Mouse (Mus musculus) frontal cortex, postnatal 36 days (tissue): Measurements from ENCODE around the gene Fut2.
A peak's percentile ranks its signal among the peaks of the same experiment; 100 is the strongest.

ENCODE experiments used
- DNase-seq, 2 experiments: peaks; one replicate each; pipeline ENCODE4 v3.0.0; 2022; ENCODE audit warnings: low spot score in 2 of 2

Fut2 gene

DNA sequence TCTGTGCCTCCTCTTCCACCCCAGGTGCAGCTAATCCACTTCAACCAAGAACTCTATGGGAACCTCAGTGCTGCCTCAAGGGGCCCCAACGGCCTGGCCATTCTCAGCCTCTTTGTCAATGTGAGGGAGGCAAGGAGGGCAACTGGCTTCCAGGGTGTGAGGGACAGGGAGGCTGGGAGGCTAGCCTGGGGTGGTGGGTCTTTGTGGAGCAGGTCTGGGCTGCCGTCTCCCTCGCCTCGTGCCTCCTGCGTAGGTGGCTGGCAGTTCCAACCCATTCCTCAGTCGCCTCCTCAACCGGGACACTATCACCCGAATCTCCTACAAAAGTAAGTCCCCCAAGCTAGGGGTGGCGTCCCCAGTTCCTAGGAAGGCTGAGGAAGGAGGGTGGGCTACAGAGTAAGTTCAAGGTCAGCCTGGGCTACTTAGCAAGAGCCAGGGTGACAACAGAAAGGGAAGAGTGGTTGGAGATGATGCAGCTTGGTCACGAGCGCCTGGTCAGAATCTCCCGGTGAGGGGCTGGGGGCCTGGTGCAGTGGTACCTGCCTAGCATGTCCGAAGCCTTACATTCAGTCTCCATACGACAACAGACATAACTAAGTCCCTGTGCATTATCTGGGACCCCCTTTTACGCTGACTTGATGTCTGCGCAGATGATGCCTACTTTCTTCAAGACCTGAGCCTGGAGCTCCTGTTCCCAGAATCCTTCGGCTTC, 36.8 kb upstream of the Fut2 start:
- DNase-seq, result no peak

GRCm38 (mm10) chr7:45702316-45702715, 36.1 kb upstream of the Fut2 start:
- DNase-seq, result no peak

DNA sequence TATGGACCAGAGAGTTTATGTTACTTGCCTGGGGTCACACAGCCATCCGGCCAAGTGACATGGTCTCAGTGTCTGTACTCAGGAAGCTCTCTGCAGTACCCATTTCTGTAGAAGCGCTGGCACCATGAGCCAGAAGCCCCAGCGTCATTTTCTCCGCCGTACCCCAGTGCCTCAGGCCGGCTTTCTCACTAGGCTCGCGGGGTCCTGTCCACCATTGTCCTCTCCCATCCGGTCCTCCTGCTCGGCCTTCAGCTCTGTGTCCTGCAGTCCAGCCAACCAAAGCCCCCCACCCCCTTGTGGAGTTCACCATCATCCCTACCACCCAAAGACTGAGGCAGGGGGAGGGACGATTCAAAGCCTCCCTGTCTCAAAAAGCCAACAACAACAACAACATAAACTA, 35.4 kb upstream of the Fut2 start:
- DNase-seq, result no peak

DNA sequence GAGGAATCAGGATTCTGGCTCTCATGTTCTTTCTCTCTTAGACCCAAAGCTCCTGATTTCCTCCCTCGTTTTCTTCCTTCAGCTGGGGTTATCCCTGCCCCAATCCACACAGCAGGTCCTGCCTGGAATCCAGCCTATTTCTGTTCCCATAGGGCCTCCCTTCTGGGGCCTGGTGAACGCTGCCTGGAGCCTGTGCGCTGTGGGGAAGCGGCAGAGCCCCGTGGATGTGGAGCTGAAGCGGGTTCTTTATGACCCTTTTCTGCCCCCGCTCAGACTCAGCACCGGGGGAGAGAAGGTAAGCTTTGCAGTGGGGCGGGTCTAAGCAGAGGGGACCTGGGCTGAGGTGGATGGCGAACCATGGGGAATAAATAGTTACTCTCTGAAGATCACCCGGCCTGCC, 34.9 kb upstream of the Fut2 start:
- no peak for DNase-seq

DNA sequence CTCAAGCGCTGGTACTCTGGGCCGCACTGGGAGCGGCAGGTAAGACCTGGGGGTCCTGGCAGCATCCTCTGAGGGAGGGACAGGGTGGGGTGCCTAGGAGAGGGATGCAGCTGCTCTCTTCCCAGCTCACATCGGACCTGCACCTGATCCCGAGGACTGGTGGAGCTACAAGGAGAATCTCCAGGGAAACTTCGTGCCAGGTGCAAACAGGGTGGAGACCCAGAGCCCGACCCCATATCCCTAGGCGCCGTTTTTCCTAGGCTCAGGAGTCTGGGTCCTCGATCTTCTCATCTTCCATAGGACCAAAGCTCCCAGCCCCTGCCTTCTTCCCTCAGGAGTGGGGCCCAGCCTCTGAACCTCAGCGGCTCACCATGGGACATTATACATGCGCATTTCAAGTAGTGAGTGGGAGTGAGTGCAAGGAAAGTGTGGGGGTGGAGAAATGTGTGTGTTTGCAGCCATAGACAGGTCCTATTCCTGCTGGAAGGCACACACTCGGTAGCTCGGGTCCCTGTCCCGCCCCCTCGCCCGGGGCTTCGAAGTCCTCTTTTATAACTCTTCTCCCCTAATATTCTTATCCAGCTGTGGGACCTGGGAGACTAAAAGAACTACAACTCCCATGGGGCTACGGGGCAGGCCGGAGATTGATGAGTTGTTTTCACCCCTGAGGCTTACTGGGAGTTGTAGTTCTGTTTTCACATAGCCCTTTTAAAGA, 34.3 kb upstream of the Fut2 start:
- peak; percentile 79 to 89 for DNase-seq

DNA sequence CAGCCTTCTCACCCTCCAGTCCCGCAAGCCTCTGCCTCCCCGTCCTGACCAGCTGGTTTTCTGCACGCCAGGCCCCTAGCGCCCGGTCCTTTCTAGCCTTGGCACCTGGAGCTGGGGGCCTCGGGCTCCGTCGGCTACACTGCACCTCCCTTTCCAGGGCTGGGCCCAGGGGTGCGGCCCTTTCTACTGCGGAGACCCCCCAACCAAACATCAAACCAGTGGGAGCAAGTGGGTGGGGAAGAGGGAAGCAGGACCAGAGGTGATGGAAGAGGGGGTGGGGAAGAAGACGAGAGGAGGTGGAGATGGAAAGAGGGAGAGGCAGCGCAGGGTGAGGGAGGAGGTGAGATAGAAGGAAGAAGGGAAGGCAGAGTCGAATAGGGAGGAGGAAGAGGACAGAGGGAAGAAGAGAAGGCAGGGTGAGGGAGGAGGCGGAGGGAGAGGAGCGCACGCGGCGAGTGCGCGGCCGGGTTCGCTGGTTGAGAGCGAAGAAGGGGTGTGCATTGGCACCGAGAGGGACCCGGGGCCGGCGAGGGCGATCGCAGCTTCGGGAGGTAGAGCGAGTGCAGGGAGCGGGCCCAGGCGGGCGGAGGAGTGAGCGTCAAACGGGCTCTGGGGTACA, 33.4 kb upstream of the Fut2 start, which contains the start of gene Car11:
Gene Car11, plus strand, starts transcription at position 321 of the 619 bp plus-strand sequence.
- no peak for DNase-seq

- no peak for DNase-seq
Observed at GRCm38 (mm10) chr7:45697894-45698293, 31.7 kb upstream of the Fut2 start.

GRCm38 (mm10) chr7:45695098-45695497, 28.9 kb upstream of the Fut2 start:
- DNase-seq, result no peak

- DNase-seq, result no peak
Observed at GRCm38 (mm10) chr7:45693921-45694591, 27.9 kb upstream of the Fut2 start, which contains the start of gene Sec1. TSS of gene Sec1 (minus strand) at chr7:45694402.

- no peak for DNase-seq
Observed at GRCm38 (mm10) chr7:45692364-45692763, 26.2 kb upstream of the Fut2 start.

GRCm38 (mm10) chr7:45689800-45690199, 23.6 kb upstream of the Fut2 start:
- DNase-seq, result no peak

GRCm38 (mm10) chr7:45689099-45689498, 22.9 kb upstream of the Fut2 start:
- no peak for DNase-seq

DNA sequence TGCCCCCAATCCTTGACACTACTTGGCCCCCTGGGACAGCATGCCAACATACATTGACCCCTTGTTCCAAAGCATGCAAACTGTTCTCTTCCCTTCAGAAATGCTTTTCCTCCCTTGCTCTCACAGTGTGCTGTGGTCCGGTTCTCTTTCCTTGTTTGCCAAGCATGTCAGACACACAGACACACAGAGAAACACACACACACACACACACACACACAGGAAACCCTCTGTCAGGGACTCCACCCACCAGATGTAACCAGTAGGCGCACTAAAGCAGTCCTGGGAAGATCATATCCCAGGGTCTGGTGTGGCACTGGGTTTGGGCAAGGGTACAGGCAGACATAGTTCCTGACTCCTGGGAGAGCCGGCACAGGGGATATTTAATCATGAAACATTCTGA, 20.6 kb upstream of the Fut2 start:
- DNase-seq, result no peak

DNA sequence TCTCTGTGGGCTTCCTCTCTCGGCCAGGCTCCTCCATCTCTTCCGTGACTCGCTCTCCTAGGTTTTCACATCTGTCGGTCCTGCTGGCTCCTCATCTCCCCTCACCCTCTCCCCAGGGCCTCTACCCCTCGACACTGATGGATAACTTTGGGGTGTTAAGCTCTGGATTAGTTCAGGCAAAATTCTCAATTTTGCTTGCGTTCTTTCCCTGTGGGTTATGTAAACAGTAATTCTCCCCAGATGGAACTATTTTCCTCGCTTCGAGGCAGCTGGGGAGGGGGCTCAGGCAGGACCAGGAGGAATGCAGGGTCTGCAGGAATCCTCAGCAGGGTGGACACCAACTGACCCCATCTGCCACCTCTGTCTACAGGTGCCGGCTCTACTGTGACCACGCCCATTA, 19.6 kb upstream of the Fut2 start:
- DNase-seq, result no peak

DNA sequence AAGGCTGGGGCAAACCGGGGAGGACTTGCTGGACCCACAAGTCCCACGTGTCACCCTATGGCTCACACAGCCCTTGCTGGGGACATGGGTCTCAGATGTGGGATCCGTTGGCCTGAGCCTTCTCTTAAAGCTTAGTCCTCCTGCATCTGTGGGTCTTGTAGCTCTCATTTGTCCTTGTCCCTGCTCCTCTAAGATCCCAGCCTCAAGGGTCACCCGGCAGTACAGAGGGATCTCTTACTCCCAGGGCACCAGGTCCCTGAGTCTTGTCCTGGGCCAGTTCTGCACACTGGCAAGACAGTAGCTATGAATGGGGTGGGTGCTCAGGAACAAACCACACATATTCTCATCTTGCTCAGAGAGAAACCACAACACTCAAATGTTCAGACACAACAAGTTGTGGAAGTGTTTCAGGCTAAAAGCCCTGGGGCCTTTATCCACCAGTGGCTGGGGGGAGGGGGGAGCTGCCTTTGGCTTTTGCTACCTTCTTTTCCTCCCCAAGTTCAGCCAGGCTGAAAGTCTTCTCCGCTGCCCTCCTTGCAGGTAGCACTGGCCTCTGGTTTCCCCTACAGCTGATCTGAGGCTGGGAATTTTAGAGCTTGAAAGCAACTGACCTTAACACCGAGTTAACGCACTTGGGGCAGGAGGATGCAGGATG, 17.3 kb upstream of the Fut2 start, which contains the start of gene Ntn5:
Gene Ntn5, plus strand, starts transcription at position 627 of the 655 bp plus-strand sequence.
- no peak for DNase-seq

- DNase-seq, result peak; percentile 81 to 87
Observed at GRCm38 (mm10) chr7:45682144-45683126, 16.2 kb upstream of the Fut2 start.

DNA sequence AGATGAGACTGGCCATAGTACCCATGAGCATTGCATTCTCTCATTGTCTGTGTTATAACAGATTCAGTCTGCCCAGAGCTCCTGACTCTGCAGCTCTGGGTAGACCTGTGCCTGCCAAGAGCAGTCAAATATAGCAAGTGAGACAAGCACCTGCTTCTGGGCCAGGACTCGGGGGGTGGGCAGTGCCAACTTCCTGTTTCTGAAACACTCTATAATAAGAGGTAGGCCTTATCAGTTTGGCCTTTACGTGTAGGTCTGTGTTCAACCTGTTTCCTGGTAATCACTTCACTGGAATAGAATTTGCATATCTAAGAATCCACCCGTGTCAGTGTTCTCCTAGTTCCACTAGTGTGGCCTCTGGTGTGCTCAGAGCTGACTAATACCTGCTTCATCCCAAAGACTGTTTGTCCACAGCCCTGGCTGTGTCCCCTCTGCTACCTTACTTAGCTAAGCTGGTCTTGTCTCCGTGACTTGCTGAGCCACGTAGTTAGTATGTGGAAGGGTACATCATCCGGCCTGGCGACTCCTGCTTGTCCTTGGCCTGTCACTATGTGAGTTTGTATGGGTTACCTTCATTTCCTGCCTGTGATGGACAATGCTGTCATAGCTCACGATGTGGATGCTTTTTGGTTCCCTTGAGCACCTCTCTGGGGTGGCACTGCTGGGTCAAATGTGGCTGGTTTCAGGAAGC, 15.0 kb upstream of the Fut2 start:
- no peak for DNase-seq

DNA sequence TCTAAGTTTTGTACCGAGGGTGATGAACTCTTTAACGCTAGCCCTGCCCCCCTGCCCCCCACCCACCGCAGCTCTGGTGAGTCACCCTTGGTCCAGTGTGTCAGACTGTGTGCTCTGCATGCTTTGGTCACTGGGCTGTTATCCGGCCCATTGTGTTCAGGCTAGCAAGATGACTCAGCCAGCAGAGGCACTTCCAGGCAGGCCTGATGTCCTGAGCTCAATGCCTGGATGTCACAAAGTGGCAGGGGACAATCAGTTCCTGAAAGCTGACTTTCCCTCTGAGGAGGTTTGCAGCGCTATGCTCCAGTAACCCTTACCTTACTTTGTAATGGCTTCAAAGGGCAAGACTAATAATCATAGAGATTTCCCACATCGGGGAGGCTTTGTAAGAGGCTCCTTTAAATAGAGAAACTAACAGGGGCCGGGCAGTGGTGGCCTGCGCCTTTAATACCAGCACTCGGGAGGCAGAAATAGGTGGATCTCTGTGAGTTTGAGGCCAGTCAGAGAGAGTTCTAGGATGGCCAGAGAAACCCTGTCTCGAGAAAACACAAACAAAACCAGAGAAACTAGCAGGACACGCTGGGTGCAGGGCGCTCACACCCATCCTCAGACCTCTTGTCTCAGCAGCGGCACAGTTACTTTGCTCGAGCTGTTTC, 13.9 kb upstream of the Fut2 start:
- no peak for DNase-seq

GRCm38 (mm10) chr7:45678513-45678912, 12.3 kb upstream of the Fut2 start:
- no peak for DNase-seq
